Mouse (Mus musculus) kidney, adult 10 weeks (tissue): ENCODE data around the gene Amh. TPM values are rescaled to one million over a fixed set of nuclear protein-coding genes. Genes with fewer than 3 reads are reported as not detected.

Source experiments
- polyA plus RNA-seq: library from polyadenylated mRNA; stranded (reverse); fragments of 350-450 nt; fragmentation: Illumina TruSeq; extraction: RNeasy Lipid Tissue Mini Kit (QIAGEN cat#74804); gene quantifications from one replicate; pipeline ENCODE4 v1.2.3, GENCODE M21; 2014; ENCODE audit warnings: low read depth, low replicate concordance

Amh gene
- not detected for polyA plus RNA-seq

DNA sequence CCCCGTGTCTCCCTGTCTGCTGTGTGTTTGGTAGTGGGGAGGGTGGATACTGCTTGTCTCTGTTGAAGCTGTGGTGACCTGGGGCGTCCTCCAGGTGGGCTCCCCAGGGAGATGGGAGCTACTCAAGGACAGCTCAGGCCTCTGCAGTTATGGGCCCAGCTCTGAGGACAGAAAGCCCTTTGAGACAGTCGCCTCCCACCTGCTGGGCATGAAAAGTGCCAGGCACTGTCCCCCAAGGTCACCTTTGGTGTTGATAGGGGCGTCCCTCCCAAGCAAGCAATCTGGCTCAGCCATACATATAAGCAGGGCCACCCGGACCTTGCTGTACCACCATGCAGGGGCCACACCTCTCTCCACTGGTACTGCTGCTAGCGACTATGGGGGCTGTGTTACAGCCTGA, at the start of gene Amh:
Gene Amh (plus strand): TSS at position 328 of the 400 bp plus-strand sequence.

DNA sequence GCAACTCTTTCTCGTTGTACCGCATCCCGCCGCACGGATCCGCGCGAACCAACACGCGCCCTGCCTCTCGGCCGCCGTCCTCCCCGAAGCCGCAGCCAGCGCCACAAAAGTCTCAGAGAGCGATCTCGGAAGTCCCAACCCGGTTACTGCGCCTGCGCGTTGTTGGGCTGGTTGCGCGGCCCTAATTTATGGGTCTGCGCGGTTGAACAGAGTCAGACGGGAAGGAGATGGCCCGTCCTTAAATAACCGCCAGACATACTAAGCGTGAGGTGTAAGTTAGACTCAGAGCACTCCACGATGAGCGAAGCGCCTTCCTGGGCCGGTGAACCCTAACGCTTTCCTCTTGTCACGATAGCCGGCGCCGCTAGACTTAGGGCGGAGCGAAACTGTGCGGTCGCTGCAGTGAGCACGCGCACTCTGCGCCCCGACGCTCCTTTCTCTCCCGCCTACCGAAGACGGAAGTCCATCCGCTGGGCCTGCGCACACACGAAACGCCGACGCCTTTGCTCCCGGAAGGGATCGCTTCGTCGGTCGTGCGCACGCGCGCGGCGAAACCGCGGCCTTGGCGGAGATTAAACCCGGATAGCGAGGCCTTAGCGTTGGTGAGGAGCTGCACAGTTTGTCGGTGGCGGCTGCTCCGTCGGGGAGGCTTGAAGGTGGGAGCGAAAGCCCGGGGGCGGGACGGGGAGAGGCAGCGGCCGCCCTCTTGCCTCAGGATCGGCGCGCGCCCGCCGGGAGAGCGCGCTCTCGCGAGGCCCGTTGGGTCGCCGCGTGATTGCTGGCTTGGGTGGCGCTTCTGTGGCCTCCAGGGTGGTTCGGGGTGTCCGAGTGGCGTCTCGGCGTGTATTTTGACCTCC, 6.7 kb upstream of the Amh start, which contains the start of the genes Sf3a2 and Plekhj1:
Gene Sf3a2 (plus strand): TSS at position 49 of the 857 bp plus-strand sequence.
Gene Plekhj1 (minus strand): TSS at position 477 of the 857 bp plus-strand sequence.

DNA sequence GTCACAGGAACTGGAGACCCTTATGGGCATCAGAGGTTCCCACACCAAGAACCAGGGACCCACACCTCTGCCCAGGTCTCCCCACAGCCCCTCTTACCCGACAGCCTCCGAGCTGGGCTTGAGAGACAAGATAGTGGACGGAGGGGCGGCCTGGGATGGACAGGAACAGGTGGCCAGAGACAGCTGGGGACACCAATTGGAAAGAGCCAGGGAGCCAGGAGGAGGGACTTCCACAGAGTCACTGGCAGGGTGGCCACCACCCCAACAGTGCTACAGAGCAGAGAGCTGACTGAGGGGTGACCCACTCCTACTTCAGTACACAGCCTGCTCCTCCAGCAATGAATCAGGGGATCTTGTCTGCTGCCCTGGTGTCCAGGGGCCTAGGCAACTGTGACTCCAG, 8.3 kb downstream of the Amh start, which contains the start of gene Jsrp1:
Gene Jsrp1 (minus strand): TSS at position 133 of the 400 bp plus-strand sequence.

DNA sequence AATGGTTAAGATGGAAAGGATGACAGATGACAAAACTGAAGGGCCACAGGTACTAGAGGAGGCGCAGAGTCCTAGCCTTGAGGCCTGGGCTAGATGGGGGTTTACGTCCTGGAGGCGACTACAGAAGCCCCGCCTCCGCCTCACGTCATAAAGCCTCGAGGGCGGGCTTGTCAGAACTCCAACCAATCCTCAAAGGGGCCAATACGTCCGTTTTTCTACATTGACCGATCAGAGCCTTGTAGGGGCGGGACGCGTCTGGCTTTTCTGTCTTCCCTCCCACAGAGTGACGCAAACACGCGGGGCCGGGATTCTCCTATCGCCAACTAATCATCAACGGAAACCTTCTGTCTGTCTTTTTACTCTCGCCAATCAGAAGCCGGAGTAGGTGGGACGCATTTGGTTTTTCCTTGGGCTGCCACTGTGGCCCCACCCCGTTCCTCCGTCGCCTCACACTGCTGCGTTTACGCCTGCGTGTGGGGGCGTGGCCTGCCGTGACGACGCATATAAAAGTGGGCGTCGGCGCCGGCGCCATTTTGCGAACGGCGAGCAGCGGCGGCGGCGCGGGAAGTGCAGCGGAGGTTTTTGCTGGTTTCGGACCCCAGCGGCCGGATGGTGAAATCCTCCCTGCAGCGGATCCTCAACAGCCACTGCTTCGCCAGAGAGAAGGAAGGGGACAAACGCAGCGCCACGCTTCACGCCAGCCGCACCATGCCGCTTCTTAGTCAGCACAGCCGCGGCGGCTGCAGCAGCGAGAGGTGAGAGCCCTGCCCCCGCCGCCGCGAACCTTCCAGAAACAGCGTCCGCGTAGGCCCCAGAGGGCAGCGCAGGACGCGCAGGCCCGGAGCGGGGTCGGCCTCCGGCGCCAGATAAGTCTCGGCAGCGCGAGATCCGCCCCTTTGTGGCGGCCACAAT, 21.4 kb downstream of the Amh start, which contains the start of gene Oaz1:
Gene Oaz1 (plus strand): TSS at position 506 of the 912 bp plus-strand sequence.

DNA sequence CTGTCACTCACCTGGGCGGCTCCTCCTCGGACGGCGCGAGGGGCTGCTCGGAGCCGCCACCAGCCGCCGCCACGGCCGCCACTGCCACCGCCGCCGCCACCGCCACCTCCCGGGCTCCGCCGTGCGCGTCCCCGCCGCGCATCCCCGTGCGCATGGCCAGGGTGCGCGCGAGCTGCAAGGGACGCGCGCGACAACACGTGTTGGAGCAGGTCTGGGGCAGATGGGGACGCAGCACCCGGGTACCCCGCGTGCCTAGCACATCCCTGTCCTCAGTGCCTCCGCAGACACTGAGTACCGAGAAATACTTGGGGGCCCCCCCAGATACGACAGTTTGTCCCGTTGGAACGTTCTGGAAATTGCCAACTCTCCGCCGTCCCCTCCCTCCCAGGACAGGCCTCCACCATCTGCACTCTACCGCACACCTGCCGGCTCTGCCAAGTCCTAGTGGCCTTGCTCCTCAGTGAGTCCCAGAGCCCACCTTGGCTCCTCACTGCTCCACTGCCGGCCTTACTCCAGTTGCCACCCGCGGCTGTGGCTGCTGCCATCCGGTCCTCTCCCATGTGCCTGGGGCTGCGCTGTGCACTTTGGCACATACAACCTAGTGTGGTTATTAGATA, 39.0 kb downstream of the Amh start, which contains the start of gene Lingo3:
Gene Lingo3 (minus strand): TSS at position 109 of the 617 bp plus-strand sequence.

DNA sequence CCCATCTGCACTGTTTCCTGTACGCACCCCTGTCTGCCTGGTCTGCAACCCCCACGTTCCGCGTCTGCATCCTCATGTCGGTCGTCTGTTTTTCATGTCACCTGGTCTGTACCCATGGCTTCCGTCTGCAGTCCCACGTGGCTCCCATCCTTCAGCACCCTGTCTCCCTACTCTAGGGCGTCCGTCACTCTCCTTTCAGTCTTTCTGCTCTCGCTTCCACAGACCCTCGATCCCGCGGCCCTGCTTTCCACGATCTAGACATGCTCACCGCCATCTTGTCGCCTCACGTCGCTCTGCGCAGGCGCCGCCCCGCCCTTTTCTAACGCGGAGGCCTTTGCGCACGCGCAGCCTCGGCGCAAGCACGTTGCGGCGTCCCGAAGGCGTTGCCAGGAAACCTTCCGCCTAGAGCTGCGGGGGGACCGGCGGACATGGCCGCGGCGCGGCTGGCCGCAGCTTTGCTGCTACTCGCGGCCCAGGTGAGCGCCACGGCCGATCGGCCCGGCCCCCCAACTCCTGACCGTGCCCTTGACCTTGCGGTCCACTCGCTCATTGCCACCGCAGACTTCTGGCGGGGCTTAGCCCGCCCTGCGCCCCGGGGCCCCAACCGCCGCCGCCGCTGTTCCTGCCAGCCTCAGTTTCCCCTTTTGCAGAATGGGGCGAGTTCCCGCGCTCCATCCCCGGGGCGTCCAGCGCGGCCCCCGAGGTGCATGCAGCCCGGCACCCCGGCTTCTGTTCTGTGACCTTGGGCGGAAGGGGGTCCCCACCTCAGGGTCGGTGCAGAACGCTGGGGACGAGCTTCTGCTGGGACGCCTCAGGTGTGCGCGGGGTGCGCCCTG, 50.1 kb downstream of the Amh start, which contains the start of the genes Lsm7 and Sppl2b:
Gene Lsm7 (minus strand): TSS at position 297 of the 836 bp plus-strand sequence.
Gene Sppl2b (plus strand): TSS at position 363 of the 836 bp plus-strand sequence.

Other genes starting within 250 kb of the Amh start
- 0.16 TPM for gene Rexo1, start 243.7 kb upstream of the Amh start, polyA plus RNA-seq
- 1.5 TPM for gene Klf16, start 227.9 kb upstream of the Amh start, polyA plus RNA-seq
- 0.53 TPM for gene Abhd17a, start 214.9 kb upstream of the Amh start, polyA plus RNA-seq
- 0.44 TPM for gene Scamp4, start 202.4 kb upstream of the Amh start, polyA plus RNA-seq
- gene Adat3, start 202.4 kb upstream of the Amh start, polyA plus RNA-seq, result not detected
- gene Gm49322, start 199.2 kb upstream of the Amh start, polyA plus RNA-seq, result not detected
- gene Csnk1g2, start 182.4 kb upstream of the Amh start, polyA plus RNA-seq, result 0.53 TPM
- 0.36 TPM for gene Btbd2, start 148.2 kb upstream of the Amh start, polyA plus RNA-seq
- 1.8 TPM for gene Mknk2, start 127.1 kb upstream of the Amh start, polyA plus RNA-seq
- gene Mob3a, start 103.3 kb upstream of the Amh start, polyA plus RNA-seq, result 1.1 TPM
- gene Izumo4, start 103.1 kb upstream of the Amh start, polyA plus RNA-seq, result 0.89 TPM
- 7.2 TPM for gene Ap3d1, start 63.0 kb upstream of the Amh start, polyA plus RNA-seq
- gene Dot1l, start 50.0 kb upstream of the Amh start, polyA plus RNA-seq, result 1.2 TPM
- 2.2 TPM for gene Sf3a2, start 7.0 kb upstream of the Amh start, polyA plus RNA-seq
- gene Plekhj1, start 6.6 kb upstream of the Amh start, polyA plus RNA-seq, result 1.5 TPM
- not detected for gene Jsrp1, start 8.3 kb downstream of the Amh start, polyA plus RNA-seq
- 171 TPM for gene Oaz1, start 21.4 kb downstream of the Amh start, polyA plus RNA-seq
- gene Lingo3, start 38.8 kb downstream of the Amh start, polyA plus RNA-seq, result not detected
- 3.3 TPM for gene Lsm7, start 50.0 kb downstream of the Amh start, polyA plus RNA-seq
- gene Sppl2b, start 50.0 kb downstream of the Amh start, polyA plus RNA-seq, result not detected
- not detected for gene Tmprss9, start 66.6 kb downstream of the Amh start, polyA plus RNA-seq
- not detected for gene Timm13, start 95.7 kb downstream of the Amh start, polyA plus RNA-seq
- 0.24 TPM for gene Lmnb2, start 113.0 kb downstream of the Amh start, polyA plus RNA-seq
- gene Gadd45b, start 124.8 kb downstream of the Amh start, polyA plus RNA-seq, result 2.3 TPM
- 1.1 TPM for gene Gng7, start 209.7 kb downstream of the Amh start, polyA plus RNA-seq
- not detected for gene Diras1, start 220.4 kb downstream of the Amh start, polyA plus RNA-seq
- gene Slc39a3, start 232.2 kb downstream of the Amh start, polyA plus RNA-seq, result 0.28 TPM